In the genomic region with DNA sequence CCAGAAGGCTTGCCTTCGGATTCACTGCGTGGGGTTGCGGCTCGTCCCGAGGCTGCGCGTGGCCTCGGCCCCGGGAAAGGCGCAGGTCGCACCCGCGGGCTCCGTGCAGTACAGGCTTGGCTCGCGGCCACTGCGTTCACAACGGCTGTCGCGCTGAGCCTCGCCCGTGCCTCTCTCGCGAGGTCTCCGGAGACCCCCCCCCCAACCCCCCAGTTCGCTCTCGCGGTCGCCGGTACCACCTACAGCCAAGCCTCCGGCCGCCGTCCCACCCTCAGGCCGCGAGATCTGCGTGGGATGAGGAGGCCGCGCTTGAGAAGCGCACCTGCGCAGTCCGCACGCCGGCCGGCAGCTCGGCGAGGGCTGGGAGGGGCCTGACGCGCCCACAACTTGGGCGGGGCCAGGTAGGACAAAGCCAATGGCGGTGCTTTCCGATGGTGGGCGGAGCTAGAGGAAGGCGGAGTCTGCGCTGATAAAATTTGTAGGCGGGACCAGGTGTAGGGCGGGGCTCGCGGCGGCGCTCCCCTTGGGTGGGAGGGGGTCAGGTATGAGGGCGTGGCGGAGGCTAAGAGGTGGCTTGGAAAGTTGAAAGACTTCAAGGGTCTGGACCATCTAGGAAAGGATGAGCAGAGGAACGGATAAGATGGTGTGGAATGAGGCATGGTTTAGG, we compare ENCODE assay signal across 8 mouse cellular contexts. TPM values are rescaled to one million over a fixed set of nuclear protein-coding genes. Genes with fewer than 3 reads are reported as not detected.
DNase-seq lines count a peak whose midpoint lies in the region; ATAC-seq and TF ChIP-seq lines count a peak whose summit lies in the region.

No protein-coding gene starts in this region.

- peak; percentile 96 for ATAC-seq in forebrain, embryonic 12.5 days (ENCODE audit: low FRiP score)
- ATAC-seq in liver, postnatal 0 days: peak; percentile 94
- ATAC-seq in neural tube, embryonic 14.5 days (ENCODE audit: low read depth): peak; percentile 94

- under 1% methylated on average over 62 of the region's 63 CpGs for WGBS in forebrain, embryonic 12.5 days
- WGBS in large intestine, adult 2 months: under 1% methylated on average over 63 of the region's 63 CpGs
- 1% methylated on average over 53 of the region's 63 CpGs for WGBS in liver, postnatal 0 days (ENCODE audit: insufficient replicate concordance)
- under 1% methylated on average over 61 of the region's 63 CpGs for WGBS in neural tube, embryonic 14.5 days

- H3K9me3 ChIP-seq in CH12.LX (replicated peaks; ENCODE audit: low read length): peaks cover 5% of the 10 kb centered on the region
- no peaks in the 10 kb centered on the region for H3K9me3 ChIP-seq in forebrain, embryonic 12.5 days
- no peaks in the 10 kb centered on the region for H3K9me3 ChIP-seq in liver, postnatal 0 days (ENCODE audit: low read length)
- H3K9me3 ChIP-seq in neural tube, embryonic 14.5 days (ENCODE audit: control insufficient read depth, low read length): no peaks in the 10 kb centered on the region

- in situ Hi-C loops in CH12.LX (cut with MboI; ENCODE audit: low pct_ligation_motif_present, low pct_unique_long_range_greater_than_20kb, low sequenced_read_pairs): no loop called here

- intact Hi-C loops in heart, postnatal 10 days (cut with DNase I): no loop called here

- peak overlapping the region; percentile 75 for H3K9ac ChIP-seq in CH12.LX (ENCODE audit: insufficient read depth, low read depth)
- H3K9ac ChIP-seq in forebrain, embryonic 12.5 days: peak overlapping the region; percentile 68
- H3K9ac ChIP-seq in liver, postnatal 0 days (replicated peaks): peak overlapping the region; percentile 87
- H3K9ac ChIP-seq in neural tube, embryonic 14.5 days (replicated peaks; ENCODE audit: low read depth, low read length): peak overlapping the region; percentile 86

- no peak for TF ChIP-seq CTCF in CH12.LX (conservative IDR thresholded peaks at IDR 0.05 in 1 of 2, IDR thresholded peaks at IDR 0.05 in 1 of 2; ENCODE audit: low read depth in 2 of 2, low read length in 2 of 2)
- TF ChIP-seq CTCF in liver, postnatal 0 days (IDR thresholded peaks at IDR 0.05; ENCODE audit: low read depth): no peak

- dilution Hi-C loops in CH12.LX (cut with MboI; ENCODE audit: extremely low pct_ligation_motif_present, extremely low pct_unique_long_range_greater_than_20kb, low sequenced_read_pairs): no loop called here

- H3K4me2 ChIP-seq in CH12.LX (ENCODE audit: insufficient read depth, low read depth, poor library complexity, severe bottlenecking): peak overlapping the region; percentile 69
- peak overlapping the region; percentile 95 for H3K4me2 ChIP-seq in forebrain, embryonic 12.5 days
- H3K4me2 ChIP-seq in liver, postnatal 0 days (ENCODE audit: low read depth, low read length): peak overlapping the region; percentile 100
- H3K4me2 ChIP-seq in neural tube, embryonic 14.5 days (ENCODE audit: low read depth, low read length): peak overlapping the region; percentile 88

- peaks cover 2 to 39% of the 10 kb centered on the region in 2 experiments; a peak in 3 of 4 replicates for H3K4me1 ChIP-seq in CH12.LX (ENCODE audit: control insufficient read depth in 1 of 2, insufficient read depth in 2 of 2)
- H3K4me1 ChIP-seq in forebrain, embryonic 12.5 days: peaks cover 28% of the 10 kb centered on the region
- peaks cover 33% of the 10 kb centered on the region for H3K4me1 ChIP-seq in liver, postnatal 0 days (ENCODE audit: insufficient read depth)
- H3K4me1 ChIP-seq in neural tube, embryonic 14.5 days (ENCODE audit: control insufficient read depth, insufficient read depth, low read length): peaks cover 21% of the 10 kb centered on the region

- peak overlapping the region; percentile 5; the same call in 1 of the 2 replicates for H3K27ac ChIP-seq in CH12.LX (ENCODE audit: insufficient read depth, low read depth)
- peak overlapping the region; percentile 37 for H3K27ac ChIP-seq in forebrain, embryonic 12.5 days
- peak overlapping the region; percentile 57 for H3K27ac ChIP-seq in liver, postnatal 0 days (ENCODE audit: low read depth)
- peak overlapping the region; percentile 69 for H3K27ac ChIP-seq in neural tube, embryonic 14.5 days (ENCODE audit: low read depth, low read length)

- TF ChIP-seq EP300 in CH12.LX (IDR thresholded peaks at IDR 0.05; ENCODE audit: low read length): no peak
- TF ChIP-seq EP300 in liver, postnatal 0 days (IDR thresholded peaks at IDR 0.05; ENCODE audit: low read depth): no peak

- no peaks in the 10 kb centered on the region for H3K27me3 ChIP-seq in CH12.LX (replicated peaks)
- H3K27me3 ChIP-seq in forebrain, embryonic 12.5 days: no peaks in the 10 kb centered on the region
- no peaks in the 10 kb centered on the region for H3K27me3 ChIP-seq in liver, postnatal 0 days (ENCODE audit: insufficient read depth, low read length)
- no peaks in the 10 kb centered on the region for H3K27me3 ChIP-seq in neural tube, embryonic 14.5 days (ENCODE audit: control insufficient read depth, insufficient read depth, low read length)

- peak; percentile 74 for TF ChIP-seq POLR2A in CH12.LX (IDR thresholded peaks at IDR 0.05; ENCODE audit: low read depth, low read length)

- DNase-seq in CH12.LX (ENCODE audit: extremely low read depth): peak; percentile 98
- DNase-seq in c-Kit-positive CD71-positive TER-119-negative erythroid progenitor cells, embryonic 14.5 days (ENCODE audit: low read depth): peak; percentile 82
- DNase-seq in heart, postnatal 10 days: peak; percentile 92
- DNase-seq in large intestine, adult 2 months (ENCODE audit: low read depth, low spot score): peak; percentile 67
- peak; percentile 94 for DNase-seq in liver, postnatal 0 days
- DNase-seq in testis, postnatal 10 days (ENCODE audit: low spot score): peak; percentile 97

- H3K4me3 ChIP-seq in CH12.LX (replicated peaks in 1 of 3; ENCODE audit: low read depth in 2 of 3, low read length in 2 of 3, poor library complexity in 1 of 3): peak overlapping the region; percentile 59 to 98 (median 69)
- peak overlapping the region; percentile 66 for H3K4me3 ChIP-seq in forebrain, embryonic 12.5 days (replicated peaks)
- peak overlapping the region; percentile 86 for H3K4me3 ChIP-seq in liver, postnatal 0 days (ENCODE audit: low read depth, low read length)
- H3K4me3 ChIP-seq in neural tube, embryonic 14.5 days (ENCODE audit: low read depth, low read length): peak overlapping the region; percentile 86

- peaks cover 5% of the 10 kb centered on the region for H3K79me2 ChIP-seq in CH12.LX (replicated peaks; ENCODE audit: control insufficient read depth, extremely low read depth, insufficient read depth, poor library complexity, severe bottlenecking)

- peaks cover 0 to 16% of the 10 kb centered on the region in 2 experiments for H3K36me3 ChIP-seq in CH12.LX (replicated peaks in 1 of 2; ENCODE audit: control insufficient read depth in 1 of 2, insufficient read depth in 1 of 2, low read length in 1 of 2)
- H3K36me3 ChIP-seq in forebrain, embryonic 12.5 days (replicated peaks): no peaks in the 10 kb centered on the region
- no peaks in the 10 kb centered on the region for H3K36me3 ChIP-seq in liver, postnatal 0 days (replicated peaks; ENCODE audit: insufficient read depth, low read length)
- no peaks in the 10 kb centered on the region; the same call in 1 of the 2 replicates for H3K36me3 ChIP-seq in neural tube, embryonic 14.5 days (ENCODE audit: control insufficient read depth, insufficient read depth, low read length)

- TF ChIP-seq RAD21 in CH12.LX (IDR thresholded peaks at IDR 0.05; ENCODE audit: low read depth, low read length): no peak

TF ChIP-seq in CH12.LX, 34 proteins besides CTCF, POLR2A, EP300 and RAD21 (continues in another document):
- TF ChIP-seq CHD1 (IDR thresholded peaks at IDR 0.05; ENCODE audit: low read depth, low read length): no peak
- peak; percentile 76; the same call in 1 of the 2 replicates for TF ChIP-seq ZMIZ1 (IDR thresholded peaks at IDR 0.05; ENCODE audit: low read depth, low read length)
- TF ChIP-seq ZC3H11A (IDR thresholded peaks at IDR 0.05; ENCODE audit: low read depth, low read length): no peak
- no peak for TF ChIP-seq JUN (IDR thresholded peaks at IDR 0.05; ENCODE audit: insufficient read depth, low read depth, low read length)
- TF ChIP-seq SIN3A (IDR thresholded peaks at IDR 0.05; ENCODE audit: low read length): peak; percentile 82
- peak; percentile 51 for TF ChIP-seq BHLHE40 (IDR thresholded peaks at IDR 0.05; ENCODE audit: low read depth, low read length)
- TF ChIP-seq MAZ (IDR thresholded peaks at IDR 0.05; ENCODE audit: low read depth, low read length): peak; percentile 94
- no peak for TF ChIP-seq TBP (conservative IDR thresholded peaks at IDR 0.05; ENCODE audit: low read depth, low read length)
- TF ChIP-seq MAX (IDR thresholded peaks at IDR 0.05; ENCODE audit: low read length): peak; percentile 78; the same call in 1 of the 2 replicates
- TF ChIP-seq MAFK (IDR thresholded peaks at IDR 0.05; ENCODE audit: insufficient replicate concordance, low read length): no peak
- no peak for TF ChIP-seq SMC3 (IDR thresholded peaks at IDR 0.05; ENCODE audit: low read depth, low read length)
- no peak for TF ChIP-seq PAX5 (IDR thresholded peaks at IDR 0.05; ENCODE audit: low read length)
- 0 out of 2 replicates have a peak, but pooled peaks have one; percentile 23 for TF ChIP-seq IRF4 (IDR thresholded peaks at IDR 0.05; ENCODE audit: low read depth, low read length)
- TF ChIP-seq HCFC1 (IDR thresholded peaks at IDR 0.05; ENCODE audit: low read depth, low read length): peak; percentile 62
- TF ChIP-seq JUND (conservative IDR thresholded peaks at IDR 0.05; ENCODE audit: low read depth, low read length): no peak

RNA-seq across cellular contexts. Expression of a gene that starts 6.1 kb away (rescaled TPM):
- total RNA-seq in CH12.LX (2012; rRNA removed) (4.8 and 5.8 TPM in 2 replicates), CH12.LX (2014; rRNA removed) (13.4 and 14.3 TPM in 2 replicates)
- 15.0 and 17.0 TPM in 2 replicates for polyA plus RNA-seq in CH12.LX (2012; ENCODE audit: insufficient read length, low read depth)
- polyA plus RNA-seq in forebrain, embryonic 12.5 days (2016; fragmentation: Nextera tagmentation; extraction: Ambion mirVana): 7.4 and 9.2 TPM in 2 replicates
- 10 to 100 TPM; 13.1 to 13.5 TPM for total RNA-seq in heart, postnatal 10 days (2021)
- polyA plus RNA-seq in large intestine, adult 2 months (2012; rRNA removed): 1.1 and 2.5 TPM in 2 replicates
- polyA plus RNA-seq in liver, postnatal 0 days (2015; fragmentation: Nextera tagmentation; extraction: Ambion mirVana): 0.53 and 0.60 TPM in 2 replicates
- polyA plus RNA-seq in neural tube, embryonic 14.5 days (2014; fragmentation: Nextera tagmentation; extraction: Ambion mirVana): 17.7 and 19.9 TPM in 2 replicates

RNA-seq across cellular contexts. Expression of a gene that starts 13.1 kb away (rescaled TPM):
- total RNA-seq in CH12.LX (2012; rRNA removed): 0.34 and 0.46 TPM in 2 replicates
- total RNA-seq in CH12.LX (2014; rRNA removed): not detected in 2 replicates
- 0.83 TPM in 1 of 2 replicates, not detected in the other for polyA plus RNA-seq in CH12.LX (2012; ENCODE audit: insufficient read length, low read depth)
- not detected in 2 replicates for polyA plus RNA-seq in forebrain, embryonic 12.5 days (2016; fragmentation: Nextera tagmentation; extraction: Ambion mirVana)
- not detected for total RNA-seq in heart, postnatal 10 days (2021)
- polyA plus RNA-seq in large intestine, adult 2 months (2012; rRNA removed): 0.60 and 0.61 TPM in 2 replicates
- 0.31 and 0.39 TPM in 2 replicates for polyA plus RNA-seq in liver, postnatal 0 days (2015; fragmentation: Nextera tagmentation; extraction: Ambion mirVana)
- not detected in 2 replicates for polyA plus RNA-seq in neural tube, embryonic 14.5 days (2014; fragmentation: Nextera tagmentation; extraction: Ambion mirVana)

Comparison
In these comparisons a context has a peak if more than half of its experiments do, and no peak if none do; other contexts are left out.
1. Peak in every context shown above with its lines: DNase-seq, ATAC-seq, H3K4me3 ChIP-seq and H3K27ac ChIP-seq.
2. H3K27ac ChIP-seq: peak in every context shown above with its lines; median percentile 69 in neural tube, embryonic 14.5 days; 57 in liver, postnatal 0 days; 37 in forebrain, embryonic 12.5 days; 5 in CH12.LX.